Mouse (Mus musculus): ENCODE measurements around the gene Heatr3. TPM values are rescaled to one million over a fixed set of nuclear protein-coding genes. Genes with fewer than 3 reads are reported as not detected.

Gene Heatr3
- total and polyA plus RNA-seq, 2 experiments from 2014 or later, result 26.5 to 40.2 TPM

DNA sequence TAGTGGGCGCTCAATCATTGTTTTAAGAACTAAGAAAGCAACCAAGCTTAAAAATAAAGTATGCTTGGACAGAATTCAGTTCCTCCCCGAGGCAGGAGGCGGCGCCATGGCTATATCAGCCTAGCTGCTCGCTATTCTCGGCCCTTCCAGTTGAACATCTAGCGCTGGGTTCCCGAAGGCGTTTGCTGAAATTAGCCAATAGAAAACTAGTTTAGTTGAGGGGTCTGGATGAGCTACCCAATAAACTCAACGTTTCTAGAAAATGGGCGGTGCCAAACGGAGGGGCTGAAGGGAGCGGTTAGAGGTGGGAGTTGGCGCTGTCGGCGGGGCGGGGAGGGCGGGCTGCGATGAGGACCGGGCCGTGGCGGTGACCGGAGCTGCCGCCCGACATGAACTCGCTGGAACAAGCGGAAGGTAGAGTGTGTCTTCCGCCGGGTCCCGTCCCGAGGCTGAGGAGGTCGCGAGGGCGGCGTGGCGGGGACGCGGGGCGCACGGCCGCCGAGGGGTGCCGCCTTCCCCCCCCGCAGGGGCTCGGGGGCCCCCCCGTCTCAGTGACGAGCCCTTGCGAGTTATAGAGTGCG, 19.1 kb upstream of the Heatr3 start, which contains the start of gene Cnep1r1:
Gene Cnep1r1, plus strand, starts transcription at position 314 of the 581 bp plus-strand sequence.
- DNase-seq, result peak; percentile 99
- Histone ChIP-seq H3K9ac (peak within 1 kb of the TSS; percentile 84), H3K36me3 (ENCODE audit: insufficient read depth) (peaks cover 6% of the 10 kb centered on the region; the same call in 1 of the 2 replicates), H3K4me1 (ENCODE audit: insufficient read depth) (no peaks in the 10 kb centered on the region), H3K9me3 (ENCODE audit: low read length) (no peaks in the 10 kb centered on the region), H3K27me3 (ENCODE audit: insufficient read depth, low read length) (no peaks in the 10 kb centered on the region), H3K4me2 (ENCODE audit: low read depth) (peak within 1 kb of the TSS; percentile 63), H3K27ac (ENCODE audit: low read depth, low read length) (peak within 1 kb of the TSS; percentile 67), H3K4me3 (ENCODE audit: low read depth, low read length) (peak within 1 kb of the TSS; percentile 95)
- TF ChIP-seq CTCF (IDR thresholded peaks at IDR 0.05; ENCODE audit: low read depth), result peak; percentile 81
- 2% methylated on average over 47 of the region's 49 CpGs for WGBS
- peak; percentile 100 for ATAC-seq

DNA sequence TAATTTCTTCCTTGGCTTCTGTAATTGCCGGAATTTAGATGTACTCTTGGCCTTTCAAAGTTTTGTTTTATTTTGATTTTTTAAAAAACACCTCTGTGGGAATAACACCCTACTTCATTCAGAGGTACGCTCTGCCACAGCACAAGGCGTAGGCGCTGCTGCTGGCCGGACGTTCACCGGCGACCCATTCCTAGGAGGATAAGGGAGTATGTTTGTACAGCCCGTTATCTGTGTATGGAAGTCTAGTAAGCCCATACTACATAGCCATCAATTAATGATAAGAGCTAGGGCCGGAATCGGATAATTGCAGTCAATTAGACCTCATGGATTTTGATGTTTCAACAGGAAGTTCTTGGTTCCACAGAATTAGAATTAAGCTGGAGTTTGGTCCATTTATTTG, 18.6 kb upstream of the Heatr3 start:
- H3K9ac ChIP-seq, result peak overlapping the region; percentile 84
- peak overlapping the region; percentile 95 for H3K4me3 ChIP-seq (ENCODE audit: low read depth, low read length)
- H3K4me2 ChIP-seq (ENCODE audit: low read depth), result peak overlapping the region; percentile 63
- H3K36me3 ChIP-seq (ENCODE audit: insufficient read depth), result peaks cover 8% of the 10 kb centered on the region; the same call in 1 of the 2 replicates
- DNase-seq (no peak), ATAC-seq (no peak)
- under 1% methylated on average over 11 of the region's 11 CpGs for WGBS
- H3K4me1 ChIP-seq (ENCODE audit: insufficient read depth), result no peaks in the 10 kb centered on the region
- no peaks in the 10 kb centered on the region for H3K9me3 ChIP-seq (ENCODE audit: low read length)
- no peak overlapping the region for H3K27ac ChIP-seq (ENCODE audit: low read depth, low read length)
- TF ChIP-seq CTCF (IDR thresholded peaks at IDR 0.05; ENCODE audit: low read depth), result no peak
- H3K27me3 ChIP-seq (ENCODE audit: insufficient read depth, low read length), result no peaks in the 10 kb centered on the region

DNA sequence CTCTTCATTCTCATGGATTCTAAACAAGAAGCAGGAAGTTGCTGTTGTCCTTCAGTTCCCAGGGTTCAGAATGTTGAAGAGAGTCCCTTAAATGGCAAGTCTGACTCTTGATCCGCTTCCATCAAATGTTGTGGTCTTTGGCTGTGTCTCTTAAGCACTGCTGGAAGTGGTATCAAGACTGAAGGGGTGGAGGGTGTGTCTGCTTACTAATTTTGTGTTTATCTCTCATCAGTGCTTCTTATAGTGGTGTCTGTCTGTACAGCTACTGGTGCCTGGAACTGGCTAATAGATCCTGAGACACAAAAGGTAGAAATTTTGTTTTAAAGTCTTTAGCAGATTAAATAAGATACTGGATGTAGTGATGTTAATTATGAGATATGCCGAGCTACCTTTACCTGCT, 12.8 kb upstream of the Heatr3 start:
- no peak for TF ChIP-seq CTCF (IDR thresholded peaks at IDR 0.05; ENCODE audit: low read depth)

DNA sequence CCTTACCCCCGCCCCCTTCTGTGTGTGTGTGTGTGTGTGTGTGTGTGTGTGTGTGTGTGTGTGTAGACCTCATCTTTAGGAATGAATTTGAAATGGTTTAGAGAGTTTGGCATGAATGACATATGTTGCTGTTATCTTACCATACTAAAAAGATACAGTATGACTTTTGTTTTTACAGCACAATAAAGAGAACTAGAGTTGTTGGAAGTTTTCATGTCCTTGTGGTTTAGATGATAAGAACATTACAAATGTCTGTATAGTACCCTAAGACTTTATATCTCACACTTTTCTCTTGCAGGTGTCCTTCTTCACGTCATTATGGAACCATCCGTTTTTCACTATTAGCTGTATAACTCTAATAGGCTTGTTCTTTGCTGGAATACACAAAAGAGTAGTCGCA, 8.3 kb upstream of the Heatr3 start:
- Histone ChIP-seq H3K36me3 (ENCODE audit: insufficient read depth) (peaks cover 42% of the 10 kb centered on the region), H3K9ac (no peak overlapping the region), H3K4me1 (ENCODE audit: insufficient read depth) (no peaks in the 10 kb centered on the region), H3K27ac (ENCODE audit: low read depth, low read length) (no peak overlapping the region), H3K4me3 (ENCODE audit: low read depth, low read length) (no peak overlapping the region), H3K4me2 (ENCODE audit: low read depth) (no peak overlapping the region), H3K9me3 (ENCODE audit: low read length) (no peaks in the 10 kb centered on the region), H3K27me3 (ENCODE audit: insufficient read depth, low read length) (no peaks in the 10 kb centered on the region)
- no peak for DNase-seq
- ATAC-seq, result no peak
- WGBS, result 91% methylated on average over 4 of the region's 4 CpGs
- no peak for TF ChIP-seq CTCF (IDR thresholded peaks at IDR 0.05; ENCODE audit: low read depth)

More for the DNA sequence above, 12.8 kb upstream of the Heatr3 start:
- Histone ChIP-seq H3K36me3 (ENCODE audit: insufficient read depth) (peaks cover 24% of the 10 kb centered on the region), H3K4me3 (ENCODE audit: low read depth, low read length) (no peak overlapping the region), H3K4me1 (ENCODE audit: insufficient read depth) (no peaks in the 10 kb centered on the region), H3K9ac (no peak overlapping the region), H3K27me3 (ENCODE audit: insufficient read depth, low read length) (no peaks in the 10 kb centered on the region), H3K9me3 (ENCODE audit: low read length) (no peaks in the 10 kb centered on the region), H3K27ac (ENCODE audit: low read depth, low read length) (no peak overlapping the region), H3K4me2 (ENCODE audit: low read depth) (no peak overlapping the region)
- DNase-seq, result no peak
- no peak for ATAC-seq
- 94% methylated on average over 2 of the region's 2 CpGs for WGBS

DNA sequence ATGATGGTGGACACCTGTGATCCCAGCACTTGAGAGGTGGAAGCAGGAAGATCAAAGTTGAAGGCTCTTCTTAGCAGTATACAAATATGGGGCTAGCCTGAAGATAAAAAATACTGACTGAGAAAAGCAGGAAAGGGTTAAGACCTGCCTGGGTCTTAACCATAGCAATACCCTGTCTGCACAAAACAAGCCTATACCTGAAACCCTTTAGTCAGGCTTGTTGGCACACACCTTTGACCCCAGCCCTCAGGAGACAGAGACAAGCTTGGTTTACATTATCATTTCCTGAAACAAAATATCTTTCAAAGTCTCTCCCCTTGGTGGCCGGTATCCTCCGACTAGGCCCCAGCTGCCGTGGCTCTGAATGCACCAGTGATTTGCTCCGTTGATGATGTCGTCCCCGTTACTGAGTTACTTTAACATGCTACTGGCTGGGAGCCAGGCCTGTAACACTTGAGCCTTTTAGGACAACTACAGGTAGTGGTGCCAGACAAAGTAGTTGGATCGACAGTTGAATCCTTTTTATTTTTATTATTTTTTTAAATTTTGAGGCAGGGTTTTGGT, 6.8 kb upstream of the Heatr3 start:
- H3K36me3 ChIP-seq (ENCODE audit: insufficient read depth), result peaks cover 41% of the 10 kb centered on the region
- no peak for ATAC-seq
- 39% methylated on average over 7 of the region's 7 CpGs for WGBS

DNA sequence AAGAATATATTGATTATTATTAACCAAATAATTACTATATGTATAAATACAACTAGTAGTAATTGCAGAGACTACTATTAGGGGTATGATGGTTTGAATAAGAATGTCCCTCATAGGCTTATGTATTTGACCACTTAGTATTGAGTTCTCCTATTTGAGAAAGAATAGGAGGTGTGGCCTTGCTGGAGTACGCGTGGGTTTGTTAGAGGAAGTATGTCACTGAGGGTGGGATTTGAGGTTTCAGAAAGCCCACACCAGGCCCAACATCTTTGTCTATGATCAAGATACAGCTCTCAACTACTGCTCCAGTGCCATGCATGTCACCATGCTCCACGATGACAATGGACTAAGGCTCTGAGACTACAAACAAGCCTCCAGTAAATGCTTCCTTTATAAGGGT, 1.6 kb downstream of the Heatr3 start:
- no peak for TF ChIP-seq CTCF (IDR thresholded peaks at IDR 0.05; ENCODE audit: low read depth)
- no peak for DNase-seq
- WGBS, result 90% methylated on average over 3 of the region's 3 CpGs
- Histone ChIP-seq H3K9me3 (ENCODE audit: low read length) (no peaks in the 10 kb centered on the region), H3K4me1 (ENCODE audit: insufficient read depth) (peaks cover 12% of the 10 kb centered on the region), H3K36me3 (ENCODE audit: insufficient read depth) (peaks cover 41% of the 10 kb centered on the region), H3K4me3 (ENCODE audit: low read depth, low read length) (no peak overlapping the region), H3K9ac (no peak overlapping the region), H3K4me2 (ENCODE audit: low read depth) (no peak overlapping the region), H3K27ac (ENCODE audit: low read depth, low read length) (no peak overlapping the region), H3K27me3 (ENCODE audit: insufficient read depth, low read length) (no peaks in the 10 kb centered on the region)
- ATAC-seq, result no peak

More for the DNA sequence above, 6.8 kb upstream of the Heatr3 start:
- Histone ChIP-seq H3K4me3 (ENCODE audit: low read depth, low read length) (no peak overlapping the region), H3K4me1 (ENCODE audit: insufficient read depth) (no peaks in the 10 kb centered on the region), H3K4me2 (ENCODE audit: low read depth) (no peak overlapping the region), H3K9ac (no peak overlapping the region), H3K27ac (ENCODE audit: low read depth, low read length) (no peak overlapping the region), H3K9me3 (ENCODE audit: low read length) (no peaks in the 10 kb centered on the region), H3K27me3 (ENCODE audit: insufficient read depth, low read length) (no peaks in the 10 kb centered on the region)
- no peak for TF ChIP-seq CTCF (IDR thresholded peaks at IDR 0.05; ENCODE audit: low read depth)
- DNase-seq, result no peak

DNA sequence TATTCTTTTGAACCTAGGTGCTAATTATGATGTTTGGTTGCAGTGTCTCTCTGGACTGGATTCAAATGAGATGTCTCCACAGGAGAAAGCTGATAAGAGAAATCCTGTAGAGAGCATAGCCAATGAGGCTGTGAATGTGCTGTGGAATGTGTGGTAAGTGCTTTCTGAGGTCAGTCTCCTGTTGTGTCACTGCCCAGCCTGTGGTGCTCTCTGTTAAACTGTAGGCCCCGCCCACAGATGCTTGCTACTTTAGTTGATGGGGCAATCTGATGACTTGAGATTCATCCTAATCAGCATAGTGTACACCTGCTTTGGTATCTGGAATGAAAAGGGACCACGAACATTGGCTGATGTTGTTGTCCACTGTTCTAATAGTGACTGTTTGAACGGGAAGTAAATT, 4.0 kb downstream of the Heatr3 start:
- no peak overlapping the region for H3K4me3 ChIP-seq (ENCODE audit: low read depth, low read length)
- no peak overlapping the region for H3K9ac ChIP-seq
- no peaks in the 10 kb centered on the region for H3K27me3 ChIP-seq (ENCODE audit: insufficient read depth, low read length)
- TF ChIP-seq CTCF (IDR thresholded peaks at IDR 0.05; ENCODE audit: low read depth), result no peak
- peaks cover 12% of the 10 kb centered on the region for H3K4me1 ChIP-seq (ENCODE audit: insufficient read depth)
- no peaks in the 10 kb centered on the region for H3K9me3 ChIP-seq (ENCODE audit: low read length)
- no peak overlapping the region for H3K4me2 ChIP-seq (ENCODE audit: low read depth)
- ATAC-seq (no peak), DNase-seq (no peak)
- no peak overlapping the region for H3K27ac ChIP-seq (ENCODE audit: low read depth, low read length)
- H3K36me3 ChIP-seq (ENCODE audit: insufficient read depth), result peaks cover 40% of the 10 kb centered on the region
- WGBS, result 93% methylated on average over 3 of the region's 3 CpGs

Data from forebrain, postnatal 0 days (tissue).